Mouse (Mus musculus): ENCODE results near the gene Atp7a. TPM values are rescaled to one million over a fixed set of nuclear protein-coding genes. Genes with fewer than 3 reads are reported as not detected.

The Atp7a gene
- polyA plus RNA-seq, 1 experiment, result 3.6 TPM

DNA sequence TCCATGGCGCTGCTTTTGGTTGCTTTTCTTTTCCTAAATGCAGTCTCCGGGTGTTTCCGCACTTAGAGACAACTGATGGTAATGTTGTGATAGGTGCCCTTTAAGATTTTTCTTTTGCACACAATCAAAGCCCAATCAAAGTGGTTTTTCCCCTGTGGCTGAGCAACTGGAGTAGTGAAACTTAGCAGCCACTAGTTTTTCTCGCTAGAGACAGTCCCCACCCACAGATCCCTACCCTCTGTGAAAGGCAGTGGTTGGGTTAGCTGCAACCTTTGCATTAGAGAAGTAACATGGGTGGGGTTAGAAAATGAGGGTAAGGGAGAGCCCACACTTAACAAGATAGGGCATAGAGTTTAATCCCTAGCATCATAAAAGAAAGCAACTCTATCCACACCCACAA, 108.4 kb downstream of the Atp7a start:
- no peak overlapping the region for H3K4me3 ChIP-seq
- H3K27me3 ChIP-seq (ENCODE audit: control insufficient read depth, insufficient read depth, insufficient read length), result no peaks in the 10 kb centered on the region
- H3K36me3 ChIP-seq (ENCODE audit: control insufficient read depth, insufficient read depth), result no peaks in the 10 kb centered on the region
- peak overlapping the region; percentile 74 for H3K4me2 ChIP-seq (ENCODE audit: low read depth)
- TF ChIP-seq POLR2AphosphoS2 (IDR thresholded peaks at IDR 0.05; ENCODE audit: insufficient read length, low read depth), result no peak
- TF ChIP-seq POLR2A (IDR thresholded peaks at IDR 0.05; ENCODE audit: insufficient read length, low read depth), result no peak
- no peak for TF ChIP-seq MYOG (IDR thresholded peaks at IDR 0.05; ENCODE audit: control insufficient read depth in 1 of 3, insufficient read depth in 1 of 3, insufficient read length in 2 of 3, low read depth in 2 of 3)
- TF ChIP-seq TCF12 (IDR thresholded peaks at IDR 0.05; ENCODE audit: insufficient read depth, poor library complexity, severe bottlenecking), result no peak
- no peak for TF ChIP-seq SRF (IDR thresholded peaks at IDR 0.05; ENCODE audit: control insufficient read depth, insufficient read length, low read depth)
- no peak for TF ChIP-seq E2F4 (IDR thresholded peaks at IDR 0.05; ENCODE audit: insufficient read depth)
- TF ChIP-seq USF1 (IDR thresholded peaks at IDR 0.05; ENCODE audit: low read depth), result no peak
- no peak for TF ChIP-seq MYOD1 (IDR thresholded peaks at IDR 0.05; ENCODE audit: control insufficient read depth in 1 of 3, insufficient read length in 2 of 3, low read depth in 2 of 3)
- TF ChIP-seq REST (IDR thresholded peaks at IDR 0.05; ENCODE audit: insufficient read depth, insufficient read length), result no peak
- no peak for TF ChIP-seq CEBPB (IDR thresholded peaks at IDR 0.05; ENCODE audit: insufficient read depth, poor library complexity, severe bottlenecking)
- TF ChIP-seq MAX (IDR thresholded peaks at IDR 0.05; ENCODE audit: low read depth), result no peak
- TF ChIP-seq TCF3 (IDR thresholded peaks at IDR 0.05; ENCODE audit: insufficient read length, low read depth), result no peak
- no peaks in the 10 kb centered on the region for H3K79me2 ChIP-seq (ENCODE audit: control insufficient read depth, insufficient read depth)
- H3ac ChIP-seq (ENCODE audit: control insufficient read depth, insufficient read length), result no peak overlapping the region

- H3K79me2 ChIP-seq (ENCODE audit: control insufficient read depth, insufficient read depth), result no peaks in the 10 kb centered on the region
- no peak overlapping the region for H3K4me3 ChIP-seq
- H3K4me2 ChIP-seq (ENCODE audit: low read depth), result peak overlapping the region; percentile 74
- H3K27me3 ChIP-seq (ENCODE audit: control insufficient read depth, insufficient read depth, insufficient read length), result no peaks in the 10 kb centered on the region
- no peaks in the 10 kb centered on the region for H3K36me3 ChIP-seq (ENCODE audit: control insufficient read depth, insufficient read depth)
- H3ac ChIP-seq (ENCODE audit: control insufficient read depth, insufficient read length), result no peak overlapping the region
- TF ChIP-seq MYOG (IDR thresholded peaks at IDR 0.05; ENCODE audit: control insufficient read depth in 1 of 3, insufficient read depth in 1 of 3, insufficient read length in 2 of 3, low read depth in 2 of 3) (peak; percentile 36 to 91 (median 48)), TCF12 (IDR thresholded peaks at IDR 0.05; ENCODE audit: insufficient read depth, poor library complexity, severe bottlenecking) (peak; percentile 57), SRF (IDR thresholded peaks at IDR 0.05; ENCODE audit: control insufficient read depth, insufficient read length, low read depth) (no peak), MYOD1 (IDR thresholded peaks at IDR 0.05; ENCODE audit: control insufficient read depth in 1 of 3, insufficient read length in 2 of 3, low read depth in 2 of 3) (peak; percentile 27 to 96 (median 89)), MAX (IDR thresholded peaks at IDR 0.05; ENCODE audit: low read depth) (no peak), TCF3 (IDR thresholded peaks at IDR 0.05; ENCODE audit: insufficient read length, low read depth) (peak; percentile 75)
These were observed 109.0 kb downstream of the Atp7a start for GRCm38 (mm10) chrX:106135916-106136575.

DNA sequence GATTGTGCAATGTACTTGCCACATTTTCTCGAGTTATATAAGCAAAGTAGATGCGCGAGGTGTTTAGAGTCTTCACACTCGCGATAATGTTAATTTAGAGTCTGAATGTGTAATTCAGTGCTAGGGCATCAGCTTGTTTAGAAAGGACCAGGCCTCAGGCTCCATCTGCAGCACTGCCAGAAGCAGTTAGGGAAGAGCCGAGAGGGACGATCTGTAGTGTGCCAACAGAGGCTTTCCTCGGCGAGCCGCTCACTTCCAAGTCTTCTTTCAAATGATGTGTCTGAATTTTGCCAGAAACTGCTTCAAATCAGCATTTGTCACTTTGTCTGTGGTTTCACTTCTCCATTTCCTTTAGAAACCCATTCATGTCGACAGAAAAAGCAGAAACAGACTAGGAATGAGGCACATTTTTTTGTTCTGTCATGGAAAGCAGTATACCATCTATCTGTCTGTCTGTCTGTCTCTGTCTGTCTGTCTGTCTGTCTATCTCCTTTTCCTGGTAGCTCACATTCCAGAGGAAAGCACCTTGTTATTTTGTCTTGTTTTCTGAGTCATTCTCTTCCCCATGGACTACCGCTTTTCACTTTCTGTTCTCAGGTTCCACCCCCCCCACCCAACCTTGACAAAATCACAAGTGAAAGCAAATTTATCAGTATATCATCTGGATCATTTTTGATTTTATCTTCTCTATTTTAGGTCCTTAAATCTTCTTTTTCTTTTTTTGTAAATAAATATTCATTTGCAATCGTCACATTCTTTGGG, 112.4 kb downstream of the Atp7a start:
- Histone ChIP-seq H3K27me3 (ENCODE audit: control insufficient read depth, insufficient read depth, insufficient read length) (no peaks in the 10 kb centered on the region), H3K79me2 (ENCODE audit: control insufficient read depth, insufficient read depth) (no peaks in the 10 kb centered on the region), H3K36me3 (ENCODE audit: control insufficient read depth, insufficient read depth) (no peaks in the 10 kb centered on the region), H3ac (ENCODE audit: control insufficient read depth, insufficient read length) (no peak overlapping the region), H3K4me3 (no peak overlapping the region), H3K4me2 (ENCODE audit: low read depth) (no peak overlapping the region)
- TF ChIP-seq MYOG (IDR thresholded peaks at IDR 0.05; ENCODE audit: control insufficient read depth in 1 of 3, insufficient read depth in 1 of 3, insufficient read length in 2 of 3, low read depth in 2 of 3) (no peak), E2F4 (IDR thresholded peaks at IDR 0.05; ENCODE audit: insufficient read depth) (no peak), REST (IDR thresholded peaks at IDR 0.05; ENCODE audit: insufficient read depth, insufficient read length) (no peak), POLR2AphosphoS2 (IDR thresholded peaks at IDR 0.05; ENCODE audit: insufficient read length, low read depth) (no peak), TCF3 (IDR thresholded peaks at IDR 0.05; ENCODE audit: insufficient read length, low read depth) (no peak), MYOD1 (IDR thresholded peaks at IDR 0.05; ENCODE audit: control insufficient read depth in 1 of 3, insufficient read length in 2 of 3, low read depth in 2 of 3) (no peak), MAX (IDR thresholded peaks at IDR 0.05; ENCODE audit: low read depth) (no peak), USF1 (IDR thresholded peaks at IDR 0.05; ENCODE audit: low read depth) (no peak), POLR2A (IDR thresholded peaks at IDR 0.05; ENCODE audit: insufficient read length, low read depth) (no peak), SRF (IDR thresholded peaks at IDR 0.05; ENCODE audit: control insufficient read depth, insufficient read length, low read depth) (no peak), TCF12 (IDR thresholded peaks at IDR 0.05; ENCODE audit: insufficient read depth, poor library complexity, severe bottlenecking) (no peak), CEBPB (IDR thresholded peaks at IDR 0.05; ENCODE audit: insufficient read depth, poor library complexity, severe bottlenecking) (no peak)

DNA sequence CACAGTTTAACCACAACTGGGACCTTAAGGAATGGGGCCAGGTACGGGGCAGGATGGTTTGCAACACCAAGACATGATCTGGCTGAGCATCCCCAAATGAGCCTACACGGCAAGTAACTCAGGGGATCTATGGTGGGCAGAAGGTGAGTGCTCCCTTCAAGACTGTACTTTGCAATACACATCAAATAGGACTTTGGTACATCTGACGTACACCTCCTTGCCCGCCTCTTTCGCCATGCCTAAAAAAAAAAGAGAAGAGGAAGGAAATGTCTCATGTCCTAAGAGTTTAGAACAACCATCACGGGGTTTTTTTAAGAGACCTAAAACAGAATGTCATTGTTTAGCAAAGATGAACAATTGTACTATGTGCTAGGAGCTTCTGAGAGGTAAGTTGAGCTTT, 115.9 kb downstream of the Atp7a start, which contains the start of gene Tlr13:
Gene Tlr13 (plus strand): TSS at position 269 of the 400 bp plus-strand sequence.
- no peak for TF ChIP-seq REST (IDR thresholded peaks at IDR 0.05; ENCODE audit: insufficient read depth, insufficient read length)
- TF ChIP-seq MYOG (IDR thresholded peaks at IDR 0.05; ENCODE audit: control insufficient read depth in 1 of 3, insufficient read depth in 1 of 3, insufficient read length in 2 of 3, low read depth in 2 of 3), result no peak
- TF ChIP-seq SRF (IDR thresholded peaks at IDR 0.05; ENCODE audit: control insufficient read depth, insufficient read length, low read depth), result no peak
- no peak for TF ChIP-seq POLR2AphosphoS2 (IDR thresholded peaks at IDR 0.05; ENCODE audit: insufficient read length, low read depth)
- TF ChIP-seq CEBPB (IDR thresholded peaks at IDR 0.05; ENCODE audit: insufficient read depth, poor library complexity, severe bottlenecking), result no peak
- no peak for TF ChIP-seq POLR2A (IDR thresholded peaks at IDR 0.05; ENCODE audit: insufficient read length, low read depth)
- TF ChIP-seq USF1 (IDR thresholded peaks at IDR 0.05; ENCODE audit: low read depth), result no peak
- TF ChIP-seq TCF12 (IDR thresholded peaks at IDR 0.05; ENCODE audit: insufficient read depth, poor library complexity, severe bottlenecking), result no peak
- no peak for TF ChIP-seq MAX (IDR thresholded peaks at IDR 0.05; ENCODE audit: low read depth)
- no peak for TF ChIP-seq E2F4 (IDR thresholded peaks at IDR 0.05; ENCODE audit: insufficient read depth)
- no peak for TF ChIP-seq MYOD1 (IDR thresholded peaks at IDR 0.05; ENCODE audit: control insufficient read depth in 1 of 3, insufficient read length in 2 of 3, low read depth in 2 of 3)
- TF ChIP-seq TCF3 (IDR thresholded peaks at IDR 0.05; ENCODE audit: insufficient read length, low read depth), result no peak
- Histone ChIP-seq H3K36me3 (ENCODE audit: control insufficient read depth, insufficient read depth) (no peaks in the 10 kb centered on the region), H3K27me3 (ENCODE audit: control insufficient read depth, insufficient read depth, insufficient read length) (no peaks in the 10 kb centered on the region), H3K79me2 (ENCODE audit: control insufficient read depth, insufficient read depth) (no peaks in the 10 kb centered on the region), H3ac (ENCODE audit: control insufficient read depth, insufficient read length) (no peak within 1 kb of the TSS), H3K4me3 (no peak within 1 kb of the TSS), H3K4me2 (ENCODE audit: low read depth) (no peak within 1 kb of the TSS)

Data from myocyte (in vitro differentiated cells).